ENCODE assay signal across 9 mouse cellular contexts in the genomic region with DNA sequence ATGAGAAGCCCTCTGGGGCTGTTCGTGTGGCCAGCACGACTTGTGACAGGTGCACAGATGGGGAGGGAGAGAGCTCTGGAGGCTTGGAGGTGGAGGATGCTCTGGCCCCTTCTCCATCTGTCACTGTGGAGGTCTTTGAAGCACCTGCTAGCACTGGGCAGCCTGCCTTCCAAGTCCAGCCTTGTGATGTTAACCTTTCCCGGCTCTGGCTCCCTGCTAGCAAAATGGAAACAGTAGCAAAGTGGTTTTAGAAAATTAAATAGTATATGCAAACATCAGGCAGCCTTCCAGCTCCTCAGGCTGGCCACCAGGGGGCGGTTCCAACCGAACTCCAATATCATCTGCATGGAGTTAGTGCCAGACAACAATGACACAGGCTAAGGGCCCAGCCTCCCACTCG. TPM values are rescaled to one million over a fixed set of nuclear protein-coding genes. Genes with fewer than 3 reads are reported as not detected.
DNase-seq lines count a peak whose midpoint lies in the region; ATAC-seq lines count a peak whose summit lies in the region.
"Had no signal": no experiment of that assay in that cellular context is flagged by ENCODE, and none has a peak within 500 bp of the region (broad histone marks: within the 10 kb centered on the region; RNA-seq: fewer than 3 reads in every experiment).

No protein-coding gene starts in this region.

- no peak overlapping the region for H3K9ac ChIP-seq in heart, embryonic 11.5 days (ENCODE audit: low read depth, low read length)
- H3K9ac ChIP-seq: hindbrain, embryonic 15.5 days had no signal

- no peak overlapping the region for H3K27ac ChIP-seq in heart, embryonic 11.5 days (ENCODE audit: low read depth, low read length)
- H3K27ac ChIP-seq: hindbrain, embryonic 15.5 days had no signal

- no peak overlapping the region for H3K4me3 ChIP-seq in heart, embryonic 11.5 days (ENCODE audit: low read depth, low read length)
- H3K4me3 ChIP-seq: hindbrain, embryonic 15.5 days had no signal

- DNase-seq in heart, postnatal 4 days, result peak; percentile 61
- DNase-seq in urinary bladder, postnatal 14 days (ENCODE audit: low spot score), result peak; percentile 45
- no peak for DNase-seq in urinary bladder, postnatal 36 days (ENCODE audit: low spot score in 2 of 2)
- DNase-seq in cerebellum, postnatal 25 days, result peak; percentile 84 to 85
- peak; percentile 56 for DNase-seq in splenic B cell, adult 2 months (ENCODE audit: low read depth, low spot score)
- DNase-seq in frontal cortex, postnatal 14 days (ENCODE audit: low spot score in 2 of 2), result no peak

- ATAC-seq in heart, embryonic 11.5 days (replicated peaks; ENCODE audit: insufficient number of reproducible peaks, low FRiP score, low TSS enrichment), result no peak
- ATAC-seq in frontal cortex, adult (ENCODE audit: low TSS enrichment), result no peak

- H3K36me3 ChIP-seq in heart, embryonic 11.5 days (ENCODE audit: control insufficient read depth, insufficient read depth, low read length), result no peaks in the 10 kb centered on the region
- H3K36me3 ChIP-seq in splenic B cell, adult 2 months (ENCODE audit: control insufficient read depth, insufficient read depth, low read length, poor library complexity, severe bottlenecking), result peaks cover 6% of the 10 kb centered on the region
- H3K36me3 ChIP-seq: hindbrain, embryonic 15.5 days had no signal

- peaks cover 10% of the 10 kb centered on the region for H3K4me1 ChIP-seq in heart, embryonic 11.5 days (ENCODE audit: control insufficient read depth, insufficient read depth, low read length)

- WGBS in heart, embryonic 11.5 days (ENCODE audit: insufficient replicate concordance), result 45% methylated on average over 6 of the region's 6 CpGs

- no peaks in the 10 kb centered on the region for H3K9me3 ChIP-seq in heart, embryonic 11.5 days (replicated peaks; ENCODE audit: control insufficient read depth, low read length)
- H3K9me3 ChIP-seq: hindbrain, embryonic 15.5 days had no signal

- no peaks in the 10 kb centered on the region for H3K27me3 ChIP-seq in heart, embryonic 11.5 days (ENCODE audit: control insufficient read depth, insufficient read depth, low read length)
- no peaks in the 10 kb centered on the region for H3K27me3 ChIP-seq in splenic B cell, adult 2 months (ENCODE audit: control insufficient read depth, insufficient read depth, low read length, poor library complexity, severe bottlenecking)
- H3K27me3 ChIP-seq: hindbrain, embryonic 15.5 days had no signal

- H3K4me2 ChIP-seq in heart, embryonic 11.5 days, result no peak overlapping the region
- H3K4me2 ChIP-seq: hindbrain, embryonic 15.5 days had no signal

RNA-seq across cellular contexts. Expression of gene Itpr3, which starts 14.5 kb away (rescaled TPM):
- 1 to 10 TPM; 7.5 to 8.2 TPM for total RNA-seq in heart, postnatal 4 days (2021)
- 2.1 and 2.2 TPM in 2 replicates for polyA plus RNA-seq in heart, embryonic 11.5 days (2014; fragmentation: Nextera tagmentation; extraction: Ambion mirVana)

RNA-seq across cellular contexts. Expression of gene Bak1, which starts 42.8 kb away (rescaled TPM):
- 10 to 100 TPM; 46.8 to 52.4 TPM for total RNA-seq in heart, postnatal 4 days (2021)
- 11.0 and 11.4 TPM in 2 replicates for polyA plus RNA-seq in heart, embryonic 11.5 days (2014; fragmentation: Nextera tagmentation; extraction: Ambion mirVana)

Comparison
In these comparisons a context has a peak if more than half of its experiments do, and no peak if none do; other contexts are left out.
1. DNase-seq: peak in heart, postnatal 4 days (single experiment), urinary bladder, postnatal 14 days (single experiment), cerebellum, postnatal 25 days (2 of 2) and splenic B cell, adult 2 months (single experiment); none in urinary bladder, postnatal 36 days (0 of 2) and frontal cortex, postnatal 14 days (0 of 2).